Mouse (Mus musculus): Measurements from ENCODE around the gene Col5a1. TPM values are rescaled to one million over a fixed set of nuclear protein-coding genes. Genes with fewer than 3 reads are reported as not detected.
A peak's percentile ranks its signal among the peaks of the same experiment; 100 is the strongest.

Gene Col5a1
- polyA plus RNA-seq, 1 experiment from 2014 or later: 10.9 TPM

DNA sequence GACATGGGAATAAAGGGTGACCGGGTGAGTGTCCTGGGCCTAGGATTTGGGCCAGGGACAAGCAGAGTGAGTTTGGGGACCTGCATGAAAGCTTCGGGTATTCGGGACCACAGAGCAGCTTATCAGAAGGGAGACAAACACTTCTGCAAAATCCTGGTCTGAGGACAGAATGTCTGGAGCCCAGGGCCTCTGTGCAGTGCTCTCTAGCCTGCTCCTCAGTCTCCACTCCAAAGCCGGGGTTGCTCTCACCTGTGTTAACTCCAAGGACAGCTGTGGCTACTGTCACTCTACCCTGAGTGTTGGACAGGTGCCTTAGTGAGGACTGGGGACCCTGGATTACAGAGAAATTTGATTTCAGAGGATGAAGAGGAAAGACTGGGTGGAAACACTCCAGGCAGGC is 100.5 kb downstream of the Col5a1 start:
- no peak for DNase-seq
- Histone ChIP-seq H3K27me3 (ENCODE audit: insufficient read depth, low read length) (no peaks in the 10 kb centered on the region), H3K27ac (ENCODE audit: low read depth) (no peak overlapping the region), H3K4me2 (ENCODE audit: low read depth, low read length) (no peak overlapping the region), H3K4me3 (ENCODE audit: low read depth, low read length) (no peak overlapping the region), H3K9me3 (ENCODE audit: low read length) (no peaks in the 10 kb centered on the region), H3K9ac (replicated peaks) (no peak overlapping the region), H3K4me1 (ENCODE audit: insufficient read depth) (peaks cover 28% of the 10 kb centered on the region), H3K36me3 (replicated peaks; ENCODE audit: insufficient read depth, low read length) (no peaks in the 10 kb centered on the region)
- 71% methylated on average over 4 of the region's 4 CpGs for WGBS (ENCODE audit: insufficient replicate concordance)
- TF ChIP-seq CTCF (IDR thresholded peaks at IDR 0.05; ENCODE audit: low read depth): no peak
- TF ChIP-seq EP300 (IDR thresholded peaks at IDR 0.05; ENCODE audit: low read depth): no peak
- no peak for ATAC-seq

DNA sequence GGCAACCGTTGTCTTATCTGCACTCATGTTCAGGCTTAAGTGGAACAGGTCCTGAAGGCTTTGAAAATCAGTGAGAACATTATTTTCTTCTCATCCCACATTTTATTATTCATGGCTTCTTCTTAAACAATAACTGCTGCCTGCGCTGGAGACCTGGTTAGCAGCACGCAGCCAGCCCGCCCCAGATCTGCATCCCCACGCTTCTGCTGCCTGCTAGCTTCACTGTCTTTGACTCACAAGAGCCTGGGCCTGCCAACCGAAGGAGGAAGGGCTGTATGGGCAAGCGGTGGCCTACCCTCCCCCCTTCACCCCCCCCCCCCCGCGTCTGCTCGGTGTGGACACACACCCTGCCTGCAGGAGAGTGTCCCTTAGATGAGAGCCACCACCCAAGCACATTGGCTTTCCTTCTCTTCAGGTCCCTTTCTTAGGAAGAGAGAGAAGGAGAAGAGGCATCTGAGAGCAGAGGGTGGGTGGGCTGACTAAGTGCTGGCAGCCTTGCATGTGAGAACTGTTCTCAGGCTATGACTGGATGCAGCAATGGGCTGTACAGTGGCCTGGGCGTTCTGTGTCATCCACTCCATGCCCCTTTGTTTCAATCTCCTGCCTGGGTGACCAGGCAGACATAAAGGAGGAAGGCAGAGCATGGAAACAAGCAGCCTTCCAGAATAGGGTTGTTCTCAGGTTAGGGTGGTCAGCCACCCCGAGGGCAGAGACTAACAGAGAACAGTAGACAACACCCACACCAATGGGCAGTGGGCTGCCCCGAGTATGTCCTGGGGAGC is 104.4 kb downstream of the Col5a1 start:
- DNase-seq (no peak), ATAC-seq (no peak)
- Histone ChIP-seq H3K27me3 (ENCODE audit: insufficient read depth, low read length) (no peaks in the 10 kb centered on the region), H3K4me1 (ENCODE audit: insufficient read depth) (no peaks in the 10 kb centered on the region; the same call in 1 of the 2 replicates), H3K36me3 (replicated peaks; ENCODE audit: insufficient read depth, low read length) (no peaks in the 10 kb centered on the region), H3K27ac (ENCODE audit: low read depth) (no peak overlapping the region), H3K9ac (replicated peaks) (no peak overlapping the region), H3K4me3 (ENCODE audit: low read depth, low read length) (no peak overlapping the region), H3K9me3 (ENCODE audit: low read length) (no peaks in the 10 kb centered on the region), H3K4me2 (ENCODE audit: low read depth, low read length) (no peak overlapping the region)
- WGBS (ENCODE audit: insufficient replicate concordance): 70% methylated on average over 12 of the region's 13 CpGs
- TF ChIP-seq EP300 (IDR thresholded peaks at IDR 0.05; ENCODE audit: low read depth) (no peak), CTCF (IDR thresholded peaks at IDR 0.05; ENCODE audit: low read depth) (no peak)

GRCm38 (mm10) chr2:27993416-27993815 is 107.2 kb downstream of the Col5a1 start:
- no peak overlapping the region for H3K9ac ChIP-seq (replicated peaks)
- no peak for ATAC-seq
- H3K27ac ChIP-seq (ENCODE audit: low read depth): no peak overlapping the region
- 64% methylated on average over 5 of the region's 5 CpGs for WGBS (ENCODE audit: insufficient replicate concordance)
- no peaks in the 10 kb centered on the region for H3K27me3 ChIP-seq (ENCODE audit: insufficient read depth, low read length)
- no peaks in the 10 kb centered on the region for H3K9me3 ChIP-seq (ENCODE audit: low read length)
- H3K36me3 ChIP-seq (replicated peaks; ENCODE audit: insufficient read depth, low read length): no peaks in the 10 kb centered on the region
- TF ChIP-seq EP300 (IDR thresholded peaks at IDR 0.05; ENCODE audit: low read depth) (no peak), CTCF (IDR thresholded peaks at IDR 0.05; ENCODE audit: low read depth) (no peak)
- no peak overlapping the region for H3K4me3 ChIP-seq (ENCODE audit: low read depth, low read length)
- no peak for DNase-seq
- H3K4me2 ChIP-seq (ENCODE audit: low read depth, low read length): no peak overlapping the region
- H3K4me1 ChIP-seq (ENCODE audit: insufficient read depth): peaks cover 8% of the 10 kb centered on the region

GRCm38 (mm10) chr2:27999996-28000583 is 113.9 kb downstream of the Col5a1 start:
- Histone ChIP-seq H3K4me3 (ENCODE audit: low read depth, low read length) (peak overlapping the region; percentile 11; the same call in 1 of the 2 replicates), H3K9me3 (ENCODE audit: low read length) (no peaks in the 10 kb centered on the region), H3K4me2 (ENCODE audit: low read depth, low read length) (peak overlapping the region; percentile 49), H3K36me3 (replicated peaks; ENCODE audit: insufficient read depth, low read length) (no peaks in the 10 kb centered on the region), H3K27ac (ENCODE audit: low read depth) (peak overlapping the region; percentile 65), H3K27me3 (ENCODE audit: insufficient read depth, low read length) (no peaks in the 10 kb centered on the region), H3K4me1 (ENCODE audit: insufficient read depth) (peaks cover 26% of the 10 kb centered on the region), H3K9ac (replicated peaks) (peak overlapping the region; percentile 38; the same call in 1 of the 2 replicates)
- TF ChIP-seq EP300 (IDR thresholded peaks at IDR 0.05; ENCODE audit: low read depth) (peak; percentile 93), CTCF (IDR thresholded peaks at IDR 0.05; ENCODE audit: low read depth) (no peak)
- ATAC-seq (peak; percentile 79), DNase-seq (peak; percentile 34)
- 40% methylated on average over 9 of the region's 9 CpGs for WGBS (ENCODE audit: insufficient replicate concordance)

DNA sequence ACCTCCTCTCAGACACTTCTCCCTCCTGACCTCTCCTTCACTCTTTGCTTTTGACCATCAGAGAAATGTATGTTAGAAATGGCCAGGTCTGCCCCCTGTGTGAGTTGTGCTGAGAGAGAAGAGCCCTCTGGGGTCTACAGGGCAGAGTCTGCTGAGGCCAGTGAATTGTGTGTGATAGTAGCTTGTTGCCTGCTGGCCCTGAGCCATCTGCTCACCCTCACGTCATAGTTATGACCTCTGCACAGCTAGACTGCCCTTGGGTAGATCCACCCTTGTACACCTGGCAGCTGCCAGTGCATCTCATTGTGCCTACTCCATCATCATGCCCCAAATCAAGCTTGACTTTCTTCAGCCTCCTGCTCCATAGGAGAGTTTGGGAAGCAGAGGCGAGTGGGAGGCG is 114.4 kb downstream of the Col5a1 start:
- DNase-seq (no peak), ATAC-seq (peak; percentile 40; the same call in 1 of the 2 replicates)
- Histone ChIP-seq H3K4me3 (ENCODE audit: low read depth, low read length) (no peak overlapping the region), H3K9me3 (ENCODE audit: low read length) (no peaks in the 10 kb centered on the region), H3K4me2 (ENCODE audit: low read depth, low read length) (peak overlapping the region; percentile 49), H3K9ac (replicated peaks) (peak overlapping the region; percentile 38; the same call in 1 of the 2 replicates), H3K4me1 (ENCODE audit: insufficient read depth) (peaks cover 32% of the 10 kb centered on the region), H3K27me3 (ENCODE audit: insufficient read depth, low read length) (no peaks in the 10 kb centered on the region), H3K27ac (ENCODE audit: low read depth) (peak overlapping the region; percentile 65), H3K36me3 (replicated peaks; ENCODE audit: insufficient read depth, low read length) (no peaks in the 10 kb centered on the region)
- TF ChIP-seq CTCF (IDR thresholded peaks at IDR 0.05; ENCODE audit: low read depth): no peak
- TF ChIP-seq EP300 (IDR thresholded peaks at IDR 0.05; ENCODE audit: low read depth): no peak
- WGBS (ENCODE audit: insufficient replicate concordance): 68% methylated on average over 3 of the region's 3 CpGs

DNA sequence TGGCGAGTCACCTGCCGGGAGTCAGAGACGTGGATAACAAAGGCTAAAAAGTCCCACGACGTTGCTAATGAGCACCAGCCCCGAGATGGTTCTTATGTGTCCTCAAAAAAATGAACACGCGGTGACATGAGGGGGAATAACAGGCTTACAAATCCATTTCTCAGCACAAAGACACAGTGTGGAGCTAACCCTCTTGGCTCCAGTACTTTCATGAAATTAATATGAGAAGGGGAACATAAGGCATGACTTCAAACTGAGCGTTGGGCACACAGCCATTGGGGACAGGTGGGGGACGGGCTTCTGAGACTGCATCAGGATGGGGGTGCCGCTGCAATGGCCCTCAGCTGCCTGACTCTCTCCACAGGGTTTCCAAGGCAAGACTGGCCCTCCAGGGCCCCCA is 115.0 kb downstream of the Col5a1 start:
- no peak for TF ChIP-seq CTCF (IDR thresholded peaks at IDR 0.05; ENCODE audit: low read depth)
- no peak for TF ChIP-seq EP300 (IDR thresholded peaks at IDR 0.05; ENCODE audit: low read depth)
- DNase-seq (no peak), ATAC-seq (no peak)
- H3K36me3 ChIP-seq (replicated peaks; ENCODE audit: insufficient read depth, low read length): no peaks in the 10 kb centered on the region
- peaks cover 37% of the 10 kb centered on the region for H3K4me1 ChIP-seq (ENCODE audit: insufficient read depth)
- no peak overlapping the region for H3K9ac ChIP-seq (replicated peaks)
- H3K4me3 ChIP-seq (ENCODE audit: low read depth, low read length): no peak overlapping the region
- no peaks in the 10 kb centered on the region for H3K27me3 ChIP-seq (ENCODE audit: insufficient read depth, low read length)
- H3K9me3 ChIP-seq (ENCODE audit: low read length): no peaks in the 10 kb centered on the region
- no peak overlapping the region for H3K4me2 ChIP-seq (ENCODE audit: low read depth, low read length)
- WGBS (ENCODE audit: insufficient replicate concordance): 91% methylated on average over 11 of the region's 11 CpGs
- H3K27ac ChIP-seq (ENCODE audit: low read depth): no peak overlapping the region
